Mouse (Mus musculus) adrenal gland, postnatal 10 days (tissue): ENCODE measurements around the gene Prmt1. TPM values are rescaled to one million over a fixed set of nuclear protein-coding genes. Genes with fewer than 3 reads are reported as not detected.

Source experiments
- DNase-seq: peaks from one replicate; pipeline ENCODE4 v3.0.0; 2021; ENCODE audit warnings: mixed read lengths
- total RNA-seq, 2 experiments: library from RNA; stranded (reverse); gene quantifications; 2 replicates each; pipeline ENCODE4 v1.2.3; 2021

Gene Prmt1
- total RNA-seq, 2 experiments from 2014 or later: 254 to 258 TPM

DNA sequence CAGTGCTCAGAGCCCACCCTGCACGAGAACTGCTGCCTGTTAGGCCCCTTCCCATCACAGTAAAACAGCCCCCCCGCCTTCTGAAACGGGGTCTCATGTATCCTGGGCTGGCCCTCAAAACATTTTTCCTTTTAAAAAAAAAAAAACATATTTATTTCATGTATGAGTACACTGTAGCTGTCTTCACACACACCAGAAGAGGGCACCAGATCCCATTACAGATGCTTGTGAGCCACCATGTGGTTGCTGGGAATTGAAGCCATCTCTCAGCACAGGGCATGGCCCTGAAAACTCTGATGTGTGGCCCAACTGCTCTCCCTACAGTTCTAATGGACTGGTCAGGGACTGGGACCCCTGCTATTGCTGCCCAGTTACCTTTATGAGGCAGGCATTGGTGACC, 8.1 kb downstream of the Prmt1 start:
- DNase-seq: no peak

- no peak for DNase-seq
Observed at GRCm38 (mm10) chr7:44975117-44975419, 11.3 kb downstream of the Prmt1 start.

DNA sequence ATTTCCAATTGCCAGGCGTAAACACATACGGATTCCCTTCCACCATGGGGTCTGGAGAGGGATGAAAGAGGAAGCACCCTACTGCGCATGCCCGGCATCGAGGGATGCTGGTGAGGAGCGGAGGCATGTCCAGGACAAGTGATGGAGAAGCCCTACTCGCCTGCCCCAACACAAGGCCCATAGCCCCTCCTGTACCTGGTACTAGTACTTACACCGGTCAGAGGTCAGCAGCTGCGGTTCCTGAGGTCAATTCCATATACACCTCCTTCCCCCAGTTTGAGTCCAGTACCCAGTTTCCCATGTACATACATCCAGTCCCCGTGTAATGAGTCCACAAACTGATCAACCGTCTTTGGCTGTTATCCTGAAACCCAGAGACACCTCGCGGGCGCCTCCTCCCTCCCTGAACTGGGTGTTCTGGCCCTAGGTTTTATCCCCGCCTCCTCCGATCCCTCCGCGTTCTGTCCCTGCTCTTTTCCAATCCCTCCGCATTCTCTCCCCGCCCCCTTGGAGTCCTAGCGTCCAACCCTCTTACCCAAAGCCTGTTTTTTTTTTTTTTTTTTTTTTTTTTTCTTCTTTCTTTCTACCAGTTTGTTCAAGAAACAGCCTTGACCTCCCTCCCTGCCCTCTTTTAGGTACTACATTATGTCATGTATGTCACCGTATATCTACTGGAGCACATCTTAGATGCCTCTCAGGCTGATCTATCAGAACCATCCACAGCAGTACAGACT, 11.8 kb downstream of the Prmt1 start, which contains the start of gene Cpt1c:
TSS of gene Cpt1c (minus strand) at position 469 of the 734 bp plus-strand sequence.
- DNase-seq: peak; percentile 85

DNA sequence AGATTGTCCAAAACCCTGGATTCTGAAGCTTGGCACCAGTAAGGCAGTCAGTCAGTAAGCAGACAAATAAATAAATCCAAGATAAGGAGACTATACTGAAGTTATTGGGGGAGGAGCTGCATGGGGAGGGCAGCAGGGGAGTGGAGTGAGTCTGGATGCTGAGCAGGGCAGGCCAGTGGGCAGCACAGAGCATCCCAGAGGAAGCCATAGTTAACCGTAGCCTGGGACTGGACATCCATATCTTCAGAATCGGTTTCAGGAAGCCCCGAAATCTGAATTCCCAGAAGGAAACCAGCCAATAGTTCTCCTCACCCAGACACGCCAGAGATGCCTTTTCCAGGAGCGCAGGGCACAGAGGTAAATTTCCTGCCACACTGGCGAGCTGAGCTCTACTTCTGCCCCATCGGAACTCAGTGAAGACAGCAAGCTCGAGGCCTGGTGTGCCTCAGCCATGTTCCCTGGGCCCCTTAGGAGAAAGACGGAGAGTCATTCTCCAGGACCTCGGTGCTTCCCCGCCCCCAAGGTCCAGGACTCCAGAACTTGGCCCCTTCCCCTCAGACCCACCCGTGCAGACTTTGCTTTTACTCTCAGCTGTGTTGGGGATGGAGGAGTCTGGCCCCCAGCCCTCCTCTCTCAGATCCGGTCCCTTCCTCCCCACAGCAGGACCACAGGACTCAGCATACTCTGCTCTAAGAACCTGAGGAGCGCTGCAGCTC, 12.8 kb downstream of the Prmt1 start:
- DNase-seq: no peak

DNA sequence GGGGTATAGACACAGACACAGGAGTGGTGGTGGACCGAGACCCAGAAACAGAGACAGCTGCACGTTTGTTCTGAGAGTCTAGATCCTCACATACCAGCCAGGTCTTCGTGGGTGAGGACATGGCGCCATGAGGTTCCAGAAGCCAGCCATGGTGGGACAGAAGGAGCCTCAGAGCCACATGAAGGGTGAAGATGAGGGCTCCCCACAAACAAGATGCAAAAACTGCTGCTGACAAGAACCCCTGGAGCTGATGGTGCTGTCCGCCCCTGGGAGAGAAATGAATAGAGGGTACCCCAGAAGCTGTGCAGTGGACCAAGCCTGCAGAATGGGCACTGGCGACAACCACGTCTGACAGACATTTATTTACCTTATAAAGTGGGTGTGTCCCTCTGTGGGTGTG, 15.2 kb downstream of the Prmt1 start:
- no peak for DNase-seq

GRCm38 (mm10) chr7:44970231-44970691, 16.1 kb downstream of the Prmt1 start:
- peak; percentile 91 for DNase-seq

- DNase-seq: no peak
Observed at GRCm38 (mm10) chr7:44966638-44967037, 19.7 kb downstream of the Prmt1 start.

- no peak for DNase-seq
Observed at GRCm38 (mm10) chr7:44965975-44966374, 20.4 kb downstream of the Prmt1 start.

DNA sequence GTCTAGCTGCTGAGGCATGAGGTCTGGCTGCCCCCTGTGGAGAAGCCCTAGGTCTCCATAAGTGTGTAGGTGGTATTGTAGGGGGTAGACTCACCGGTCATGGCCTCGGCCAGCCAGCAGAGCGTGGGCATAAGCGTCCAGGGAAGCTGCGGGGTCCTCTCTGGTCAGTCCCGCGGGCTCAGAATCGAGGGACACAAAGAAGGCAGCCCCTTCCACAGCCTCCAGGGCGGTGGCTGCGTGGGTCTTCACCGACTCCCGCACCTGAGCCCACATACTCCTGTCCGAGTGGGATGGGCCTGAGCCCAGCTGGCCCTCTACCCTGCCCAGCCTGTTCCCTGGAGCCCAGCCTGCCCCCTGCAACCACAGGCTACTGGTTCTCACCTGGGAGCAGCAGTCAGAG, 21.4 kb downstream of the Prmt1 start:
- DNase-seq: no peak

DNA sequence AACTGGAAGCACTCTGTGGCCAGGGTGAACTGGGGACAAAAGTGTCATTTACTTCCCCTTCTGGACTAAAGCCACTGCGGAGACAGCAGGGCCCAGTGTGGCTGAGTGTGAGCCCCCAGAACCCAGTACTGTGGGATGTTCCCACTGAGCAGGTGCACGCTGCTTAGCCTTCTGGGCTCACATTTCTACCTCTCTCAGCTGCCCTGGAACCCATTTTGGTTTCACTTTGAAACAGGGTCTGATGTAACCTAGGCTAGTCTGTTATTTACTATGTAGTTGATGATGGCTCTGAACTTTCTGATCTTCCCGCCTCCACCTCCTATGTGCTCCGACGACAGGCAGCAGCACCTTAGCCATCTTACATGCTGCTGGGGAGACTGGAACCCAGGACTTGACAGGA, 23.5 kb downstream of the Prmt1 start:
- DNase-seq: no peak

DNA sequence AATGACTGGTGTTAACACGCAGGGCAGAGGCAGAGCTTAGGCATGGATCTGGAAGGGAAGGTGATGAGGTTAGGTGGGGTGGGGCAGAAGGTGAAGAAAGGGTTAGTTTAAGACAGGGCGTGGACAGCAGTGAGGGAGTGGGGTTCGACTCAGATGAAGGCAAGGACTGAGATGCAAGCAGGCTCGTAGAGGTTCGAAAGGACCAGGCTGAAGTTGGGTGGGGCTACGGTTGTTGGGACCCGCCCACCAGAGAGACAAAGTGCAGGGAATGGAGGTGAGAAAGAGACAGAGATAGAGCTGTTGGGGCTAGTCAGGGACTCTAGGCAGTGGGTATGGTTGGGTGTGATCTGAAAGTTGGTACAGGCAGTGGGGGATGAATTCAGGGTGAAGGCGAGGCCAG, 24.0 kb downstream of the Prmt1 start:
- peak; percentile 0 for DNase-seq

DNA sequence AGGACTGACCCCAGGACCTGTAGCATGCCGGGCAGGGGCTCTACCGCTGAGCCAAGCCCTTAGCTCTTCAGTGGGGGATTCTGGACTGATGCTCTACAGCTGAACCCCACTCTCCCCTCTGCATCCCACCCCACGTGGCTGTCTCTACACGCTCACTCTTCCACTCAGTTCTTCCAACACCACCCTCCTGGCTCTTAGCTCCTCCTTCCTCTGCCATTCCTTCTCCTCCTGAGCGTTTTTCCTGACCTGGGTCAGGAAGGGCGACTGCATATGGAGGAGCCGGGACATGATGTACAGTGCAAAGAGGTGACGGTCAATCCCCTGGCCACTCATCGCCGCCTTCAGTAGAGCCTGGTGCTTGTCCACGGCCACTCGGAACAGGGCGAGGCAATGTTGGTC, 25.9 kb downstream of the Prmt1 start:
- DNase-seq: peak; percentile 1

GRCm38 (mm10) chr7:44959874-44960511, 26.4 kb downstream of the Prmt1 start:
- no peak for DNase-seq

DNA sequence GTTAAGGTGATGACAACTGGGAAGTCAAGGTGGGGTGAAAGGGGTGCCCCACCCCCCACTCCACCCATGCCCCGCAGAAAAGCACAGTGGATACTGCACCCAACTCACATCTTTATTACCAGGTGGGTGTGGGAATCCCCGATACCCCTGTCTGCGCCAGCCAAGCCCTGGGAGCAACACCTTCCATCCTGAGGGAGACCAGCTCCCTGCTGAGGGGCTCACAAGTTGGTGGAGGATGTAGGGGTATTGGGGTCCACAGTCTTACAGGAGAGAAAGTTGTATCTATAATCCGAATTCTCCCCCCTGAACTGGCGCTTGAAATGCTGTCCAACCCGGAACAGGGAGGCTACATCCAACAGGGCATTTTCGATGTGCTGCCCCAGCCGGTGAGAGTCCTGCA, 27.1 kb downstream of the Prmt1 start:
- no peak for DNase-seq

DNA sequence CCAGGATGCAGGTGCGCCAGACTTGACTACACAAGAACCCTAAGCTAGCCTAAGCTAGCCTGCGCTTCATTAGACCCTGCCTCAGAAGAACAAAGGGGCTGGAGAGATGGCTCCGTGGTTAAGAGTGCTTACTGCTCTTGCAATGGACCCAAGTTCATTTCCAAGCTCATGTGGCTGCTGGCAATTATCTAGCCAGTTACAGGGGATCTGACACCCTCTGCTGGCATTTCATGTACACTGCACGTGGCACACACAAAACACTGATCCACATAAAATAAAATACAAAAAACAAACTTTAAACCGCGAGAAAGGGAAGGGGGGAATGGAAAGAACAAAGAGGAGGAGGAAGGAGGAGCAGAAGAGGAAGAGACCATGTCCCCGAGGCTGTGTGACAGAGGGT, 28.2 kb downstream of the Prmt1 start:
- peak; percentile 65 for DNase-seq

- peak; percentile 65 for DNase-seq
Observed at GRCm38 (mm10) chr7:44957183-44957835, 29.1 kb downstream of the Prmt1 start.

DNA sequence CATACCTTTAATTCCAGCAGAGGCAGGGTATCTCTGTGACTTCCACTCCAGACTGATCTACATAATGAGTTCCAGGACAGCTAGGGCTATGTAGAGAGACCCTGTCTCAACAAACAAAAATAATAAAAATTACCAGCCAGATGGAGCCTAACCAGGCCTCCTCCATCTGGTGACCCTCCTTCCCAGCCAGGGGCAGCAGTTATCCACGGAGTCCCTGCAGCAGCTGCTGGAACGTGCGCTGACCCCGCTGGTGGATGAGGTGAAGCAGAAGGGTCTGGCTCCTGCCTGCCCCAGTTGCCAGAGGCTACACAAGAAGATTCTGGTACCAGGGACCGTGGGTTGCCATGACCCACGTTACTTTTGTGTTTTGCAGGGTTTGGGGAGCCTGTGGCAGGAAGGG, 30.1 kb downstream of the Prmt1 start:
- DNase-seq: no peak

- DNase-seq: no peak
Observed at GRCm38 (mm10) chr7:44955628-44956027, 30.7 kb downstream of the Prmt1 start.

GRCm38 (mm10) chr7:44954091-44954885, 32.1 kb downstream of the Prmt1 start:
- no peak for DNase-seq

GRCm38 (mm10) chr7:44953561-44953960, 32.8 kb downstream of the Prmt1 start:
- DNase-seq: no peak

- DNase-seq: peak; percentile 95
Observed at GRCm38 (mm10) chr7:44952611-44953306, 33.6 kb downstream of the Prmt1 start.
